In the genomic region with DNA sequence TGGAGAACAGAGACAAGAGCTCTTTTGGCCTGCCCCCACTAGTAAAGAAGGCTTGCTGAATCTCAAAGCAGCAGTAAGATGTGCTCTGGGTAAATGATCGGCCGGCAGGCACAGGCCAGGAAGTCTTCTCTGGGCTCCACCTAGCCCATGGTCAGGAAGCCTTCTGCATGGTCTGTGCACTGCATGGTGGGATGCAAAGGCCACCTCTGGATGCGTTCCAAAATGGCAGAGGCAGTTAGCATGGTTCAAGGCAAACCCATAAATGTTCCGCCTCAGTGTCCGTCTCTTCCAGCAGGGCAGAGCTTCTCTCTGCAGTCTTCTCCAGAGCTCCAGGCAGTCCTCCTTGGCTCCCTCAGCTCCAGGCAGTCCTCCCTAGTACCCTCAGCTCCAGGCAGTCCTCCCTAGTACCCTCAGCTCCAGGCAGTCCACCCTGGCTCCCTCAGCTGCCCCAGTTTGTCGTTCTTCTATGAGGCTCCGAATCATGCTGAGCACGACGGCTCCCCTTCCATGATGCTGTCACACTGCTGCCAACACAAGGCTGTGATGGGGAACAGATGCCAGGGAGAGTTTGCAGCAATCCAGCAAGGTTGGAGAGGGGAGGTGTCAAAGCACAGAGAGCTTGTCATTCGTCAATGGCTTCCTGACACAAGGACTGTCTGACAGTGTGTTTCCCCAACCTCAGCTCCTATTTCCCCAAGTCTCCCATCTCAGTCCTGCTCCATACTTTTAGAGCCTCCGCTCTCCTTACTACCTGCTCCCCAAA, we compare ENCODE assay signal across 9 mouse cellular contexts.
DNase-seq lines count a peak whose midpoint lies in the region; ATAC-seq lines count a peak whose summit lies in the region.
"Had no signal": no experiment of that assay in that cellular context is flagged by ENCODE, and none has a peak within 500 bp of the region (broad histone marks: within the 10 kb centered on the region; RNA-seq: fewer than 3 reads in every experiment).

No protein-coding gene starts in this region.

- H3K4me3 ChIP-seq in intestine, embryonic 15.5 days (replicated peaks) = no peak overlapping the region
- H3K4me3 ChIP-seq in intestine, embryonic 16.5 days (ENCODE audit: low read length) = no peak overlapping the region
- no peak overlapping the region for H3K4me3 ChIP-seq in hindbrain, embryonic 16.5 days (ENCODE audit: low read length)

- H3K9me3 ChIP-seq in intestine, embryonic 15.5 days = no peaks in the 10 kb centered on the region
- H3K9me3 ChIP-seq in intestine, embryonic 16.5 days (ENCODE audit: control insufficient read depth, low read length) = no peaks in the 10 kb centered on the region
- H3K9me3 ChIP-seq in hindbrain, embryonic 16.5 days (ENCODE audit: control insufficient read depth, low read length) = no peaks in the 10 kb centered on the region

- no peaks in the 10 kb centered on the region for H3K36me3 ChIP-seq in intestine, embryonic 15.5 days
- H3K36me3 ChIP-seq in intestine, embryonic 16.5 days (ENCODE audit: control insufficient read depth, insufficient read depth, low read length) = no peaks in the 10 kb centered on the region
- H3K36me3 ChIP-seq in hindbrain, embryonic 16.5 days (ENCODE audit: control insufficient read depth, insufficient read depth, low read length) = no peaks in the 10 kb centered on the region

- 0 out of 2 replicates have a peak overlapping the region, but pooled peaks have one; percentile 17 for H3K27ac ChIP-seq in intestine, embryonic 15.5 days
- H3K27ac ChIP-seq in intestine, embryonic 16.5 days (ENCODE audit: low read length) = no peak overlapping the region
- no peak overlapping the region for H3K27ac ChIP-seq in hindbrain, embryonic 16.5 days (ENCODE audit: low read depth, low read length)
- H3K27ac ChIP-seq: macrophage had no signal

- peaks cover 23% of the 10 kb centered on the region for H3K4me1 ChIP-seq in intestine, embryonic 15.5 days (replicated peaks)
- H3K4me1 ChIP-seq in intestine, embryonic 16.5 days (ENCODE audit: control insufficient read depth, insufficient read depth, low read length) = peaks cover 20% of the 10 kb centered on the region
- H3K4me1 ChIP-seq in hindbrain, embryonic 16.5 days (ENCODE audit: control insufficient read depth, insufficient read depth, low read depth, low read length) = peaks cover 13% of the 10 kb centered on the region

- ATAC-seq in intestine, embryonic 15.5 days = no peak
- ATAC-seq in intestine, embryonic 16.5 days = no peak
- peak; percentile 24 for ATAC-seq in hindbrain, embryonic 16.5 days

- H3K9ac ChIP-seq in intestine, embryonic 15.5 days = no peak overlapping the region
- H3K9ac ChIP-seq in intestine, embryonic 16.5 days (ENCODE audit: low read depth, low read length) = no peak overlapping the region
- H3K9ac ChIP-seq in hindbrain, embryonic 16.5 days (ENCODE audit: low read depth, low read length) = no peak overlapping the region

- no peak overlapping the region for H3K4me2 ChIP-seq in intestine, embryonic 15.5 days (replicated peaks)
- no peak overlapping the region for H3K4me2 ChIP-seq in intestine, embryonic 16.5 days (ENCODE audit: low read depth, low read length)
- H3K4me2 ChIP-seq in hindbrain, embryonic 16.5 days (ENCODE audit: low read length) = no peak overlapping the region

- 65% methylated on average over 11 of the region's 11 CpGs for WGBS in intestine, embryonic 15.5 days
- WGBS in intestine, embryonic 16.5 days = 65% methylated on average over 11 of the region's 11 CpGs
- 61% methylated on average over 11 of the region's 11 CpGs for WGBS in hindbrain, embryonic 16.5 days

- H3K27me3 ChIP-seq in intestine, embryonic 15.5 days (replicated peaks) = no peaks in the 10 kb centered on the region
- no peaks in the 10 kb centered on the region for H3K27me3 ChIP-seq in intestine, embryonic 16.5 days (replicated peaks; ENCODE audit: control insufficient read depth, insufficient read depth, low read length)
- H3K27me3 ChIP-seq in hindbrain, embryonic 16.5 days (replicated peaks; ENCODE audit: control insufficient read depth, insufficient read depth, low read length) = no peaks in the 10 kb centered on the region

- DNase-seq in cerebellum, adult 9-11 months = peak; percentile 53
- no peak for DNase-seq in cerebellum, adult 8-10 months
- peak; percentile 79 for DNase-seq in brain, adult 2 months (ENCODE audit: low read depth, low spot score)
- no peak for DNase-seq in right cerebral cortex, adult 2 months (ENCODE audit: low spot score in 2 of 2)
- DNase-seq in right cerebral cortex, postnatal 14 days = no peak

Comparison
In these comparisons a context has a peak if more than half of its experiments do, and no peak if none do; other contexts are left out.
1. DNase-seq: peak in cerebellum, adult 9-11 months (single experiment) and brain, adult 2 months (single experiment); none in cerebellum, adult 8-10 months (single experiment), right cerebral cortex, adult 2 months (0 of 2) and right cerebral cortex, postnatal 14 days (single experiment).